Mouse (Mus musculus) cerebellum, adult 2 months (tissue): ENCODE measurements around the gene 9530077C05Rik.

Source experiments
- CTCF ChIP-seq: fragments of 200-500 bp; IDR thresholded peaks from 2 replicates; pipeline ENCODE4 v1.5.1; 2011; ENCODE audit warnings: low read depth, mild to moderate bottlenecking, control low read depth, low read length, moderate library complexity, borderline replicate concordance; ENCODE audit not compliant: insufficient read depth
- POLR2A ChIP-seq: fragments of 200-500 bp; IDR thresholded peaks from 2 replicates; pipeline ENCODE4 v1.6.1; 2011; ENCODE audit warnings: low read length, control low read depth, borderline replicate concordance; ENCODE audit not compliant: insufficient read depth

GRCm38 (mm10) chr9:22447213-22447612 lies 35.9 kb downstream of the 9530077C05Rik start:
- TF ChIP-seq CTCF (no peak), POLR2A (no peak)
